Mouse (Mus musculus) hindbrain, embryonic 16.5 days (tissue): ENCODE measurements around the gene Trpm7. TPM values are rescaled to one million over a fixed set of nuclear protein-coding genes. Genes with fewer than 3 reads are reported as not detected.

Experiments used
- ATAC-seq: fragments of 200-750 bp; cut with Nextera tagmentation; 2 replicates; pipeline ENCODE4 v1.8.0; 2017; ENCODE audit warnings: moderate TSS enrichment, moderate library complexity
- H3K27ac ChIP-seq: fragments of 300-500 bp; sonication (generic); 2 replicates; pipeline ENCODE4 v1.5.1; 2014; ENCODE audit warnings: low read depth, mild to moderate bottlenecking, control low read depth, low read length, moderate library complexity
- H3K27me3 ChIP-seq: fragments of 300-500 bp; sonication (generic); replicated peaks from 2 replicates; pipeline ENCODE4 v1.6.1; 2014; ENCODE audit warnings: low read length; ENCODE audit not compliant: control insufficient read depth, insufficient read depth
- H3K36me3 ChIP-seq: fragments of 300-500 bp; sonication (generic); 2 replicates; pipeline ENCODE4 v1.6.1; 2014; ENCODE audit warnings: mild to moderate bottlenecking, low read length, moderate library complexity, mixed read lengths; ENCODE audit not compliant: control insufficient read depth, insufficient read depth
- H3K4me1 ChIP-seq: fragments of 300-500 bp; sonication (generic); 2 replicates; pipeline ENCODE4 v1.6.1; 2014; ENCODE audit warnings: low read depth, low read length; ENCODE audit not compliant: control insufficient read depth, insufficient read depth
- H3K4me2 ChIP-seq: fragments of 300-500 bp; sonication (generic); 2 replicates; pipeline ENCODE4 v1.6.1; 2014; ENCODE audit warnings: mild to moderate bottlenecking, low read length, control low read depth, moderate library complexity
- H3K4me3 ChIP-seq: fragments of 300-500 bp; sonication (generic); 2 replicates; pipeline ENCODE4 v1.5.1; 2014; ENCODE audit warnings: mild to moderate bottlenecking, low read length, control low read depth, moderate library complexity
- H3K9ac ChIP-seq: fragments of 300-500 bp; sonication (generic); 2 replicates; pipeline ENCODE4 v1.6.1; 2014; ENCODE audit warnings: low read depth, mild to moderate bottlenecking, control low read depth, low read length, moderate library complexity
- H3K9me3 ChIP-seq: fragments of 300-500 bp; sonication (generic); 2 replicates; pipeline ENCODE4 v1.6.1; 2014; ENCODE audit warnings: mild to moderate bottlenecking, low read length, moderate library complexity; ENCODE audit not compliant: control insufficient read depth
- WGBS: fragments of 180-500 bp; shearing (Covaris S2); extraction: QIAGEN DNeasy Blood & Tissue Kit; methylation state at CpG from one replicate; pipeline ENCODE4 v1.1.7; 2014; 5-methylcytosine and 5-hydroxymethylcytosine counted together
- polyA plus RNA-seq: library from polyadenylated mRNA; unstranded; fragments of >200 nt; fragmentation: Nextera tagmentation; extraction: Ambion mirVana; gene quantifications from 2 replicates; pipeline ENCODE4 v1.2.1, GENCODE M21; 2015

Gene Trpm7
- polyA plus RNA-seq, 1 experiment from 2014 or later = 28.8 TPM

GRCm38 (mm10) chr2:126769431-126770181 is 106.4 kb downstream of the Trpm7 start:
- no peaks in the 10 kb centered on the region for H3K27me3 ChIP-seq
- ATAC-seq = no peak
- no peak overlapping the region for H3K4me2 ChIP-seq
- whole genome bisulfite sequencing = 81% methylated on average over 19 of the region's 19 CpGs
- H3K9me3 ChIP-seq = no peaks in the 10 kb centered on the region
- H3K27ac ChIP-seq = no peak overlapping the region
- no peak overlapping the region for H3K9ac ChIP-seq
- no peak overlapping the region for H3K4me3 ChIP-seq
- H3K4me1 ChIP-seq = no peaks in the 10 kb centered on the region; the same call in 1 of the 2 replicates
- H3K36me3 ChIP-seq = no peaks in the 10 kb centered on the region

GRCm38 (mm10) chr2:126768194-126768593 is 107.8 kb downstream of the Trpm7 start:
- H3K36me3 ChIP-seq = no peaks in the 10 kb centered on the region
- no peak overlapping the region for H3K4me3 ChIP-seq
- no peak overlapping the region for H3K9ac ChIP-seq
- H3K4me2 ChIP-seq = no peak overlapping the region
- H3K4me1 ChIP-seq = no peaks in the 10 kb centered on the region; the same call in 1 of the 2 replicates
- no peak overlapping the region for H3K27ac ChIP-seq
- no peaks in the 10 kb centered on the region for H3K27me3 ChIP-seq
- no peak for ATAC-seq
- no peaks in the 10 kb centered on the region for H3K9me3 ChIP-seq
- 77% methylated on average over 4 of the region's 4 CpGs for WGBS

GRCm38 (mm10) chr2:126767599-126767998 is 108.4 kb downstream of the Trpm7 start:
- Histone ChIP-seq H3K4me2 (no peak overlapping the region), H3K4me3 (no peak overlapping the region), H3K36me3 (no peaks in the 10 kb centered on the region), H3K27ac (no peak overlapping the region), H3K27me3 (no peaks in the 10 kb centered on the region), H3K9ac (no peak overlapping the region), H3K4me1 (no peaks in the 10 kb centered on the region; the same call in 1 of the 2 replicates), H3K9me3 (no peaks in the 10 kb centered on the region)
- 98% methylated on average over 3 of the region's 3 CpGs for WGBS
- no peak for ATAC-seq

- H3K27me3 ChIP-seq = no peaks in the 10 kb centered on the region
- H3K36me3 ChIP-seq = peaks cover 13% of the 10 kb centered on the region
- peak; percentile 81 for ATAC-seq
- no peak overlapping the region for H3K27ac ChIP-seq
- H3K9me3 ChIP-seq = no peaks in the 10 kb centered on the region
- H3K4me3 ChIP-seq = no peak overlapping the region
- H3K4me2 ChIP-seq = 0 out of 2 replicates have a peak overlapping the region, but pooled peaks have one; percentile 7
- no peak overlapping the region for H3K9ac ChIP-seq
- H3K4me1 ChIP-seq = no peaks in the 10 kb centered on the region; the same call in 1 of the 2 replicates
- 32% methylated on average over 11 of the region's 11 CpGs for WGBS
Observed at GRCm38 (mm10) chr2:126765867-126766582, 110.0 kb downstream of the Trpm7 start.

- Histone ChIP-seq H3K4me3 (no peak overlapping the region), H3K27me3 (no peaks in the 10 kb centered on the region), H3K4me1 (no peaks in the 10 kb centered on the region), H3K27ac (no peak overlapping the region), H3K36me3 (peaks cover 64% of the 10 kb centered on the region), H3K9me3 (no peaks in the 10 kb centered on the region), H3K4me2 (no peak overlapping the region), H3K9ac (no peak overlapping the region)
- 93% methylated on average over 7 of the region's 7 CpGs for WGBS
- no peak for ATAC-seq
Observed at GRCm38 (mm10) chr2:126759351-126759750, 116.7 kb downstream of the Trpm7 start.

GRCm38 (mm10) chr2:126755664-126756063 is 120.4 kb downstream of the Trpm7 start:
- Histone ChIP-seq H3K36me3 (peaks cover 65% of the 10 kb centered on the region), H3K4me1 (no peaks in the 10 kb centered on the region), H3K9me3 (no peaks in the 10 kb centered on the region), H3K27ac (no peak overlapping the region), H3K4me2 (no peak overlapping the region), H3K9ac (no peak overlapping the region), H3K27me3 (no peaks in the 10 kb centered on the region), H3K4me3 (no peak overlapping the region)
- WGBS = 97% methylated on average over 6 of the region's 6 CpGs
- no peak for ATAC-seq

GRCm38 (mm10) chr2:126743389-126743788 is 132.6 kb downstream of the Trpm7 start:
- WGBS = 94% methylated on average over 5 of the region's 5 CpGs
- H3K36me3 ChIP-seq = peaks cover 19% of the 10 kb centered on the region

More at GRCm38 (mm10) chr2:126743389-126743788, 132.6 kb downstream of the Trpm7 start:
- H3K4me1 ChIP-seq = no peaks in the 10 kb centered on the region
- ATAC-seq = no peak
- H3K27me3 ChIP-seq = no peaks in the 10 kb centered on the region
- no peak overlapping the region for H3K4me3 ChIP-seq
- H3K27ac ChIP-seq = no peak overlapping the region
- no peak overlapping the region for H3K9ac ChIP-seq
- no peak overlapping the region for H3K4me2 ChIP-seq
- H3K9me3 ChIP-seq = no peaks in the 10 kb centered on the region
